Mouse (Mus musculus): ENCODE data around the gene Pik3ap1. TPM values are rescaled to one million over a fixed set of nuclear protein-coding genes. Genes with fewer than 3 reads are reported as not detected.

Gene Pik3ap1
- total RNA-seq, 2 experiments from 2014 or later: 2.2 to 2.7 TPM

DNA sequence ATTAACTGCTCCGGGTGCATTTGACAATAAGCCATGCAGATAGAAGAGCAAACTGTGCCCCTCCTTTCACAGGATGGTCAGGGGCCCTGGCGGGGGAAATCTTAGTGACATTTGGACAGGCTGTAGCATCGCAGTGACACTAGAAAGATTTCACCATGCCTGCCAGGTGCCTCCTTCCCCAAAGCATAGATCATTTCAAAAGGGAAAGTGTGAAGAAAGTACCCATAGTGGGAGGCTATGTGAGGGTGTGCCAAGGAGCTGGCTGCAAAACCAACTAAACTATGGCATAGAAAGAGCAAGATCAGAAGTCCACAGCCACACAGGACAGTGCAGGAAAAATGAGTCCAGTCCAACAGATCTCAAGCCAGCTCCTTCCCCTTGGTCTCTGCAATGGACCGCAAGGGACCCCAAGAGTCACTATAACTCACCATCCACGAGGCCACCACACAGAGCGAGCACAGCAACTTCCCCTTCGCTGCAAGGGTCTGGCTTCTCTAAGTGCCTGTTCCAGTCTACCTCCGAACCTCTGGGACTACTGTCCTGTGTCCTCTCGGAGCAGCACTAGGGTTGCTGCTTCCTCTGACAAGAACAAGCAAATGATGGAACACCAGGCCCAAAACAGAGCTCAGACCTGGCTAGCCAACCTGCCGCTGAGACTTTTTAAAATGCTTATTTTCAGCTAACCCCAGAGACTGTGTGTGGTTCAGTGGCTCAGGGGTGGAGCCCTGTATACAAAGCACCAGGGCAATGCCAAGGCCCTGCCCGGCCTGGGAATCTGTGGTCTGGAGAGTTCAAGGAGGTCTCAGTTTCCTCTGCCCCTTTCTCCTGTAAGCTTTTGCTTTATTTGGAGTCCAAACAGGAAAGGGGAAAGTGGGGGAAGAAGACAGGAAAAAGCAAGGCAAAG, 15.1 kb downstream of the Pik3ap1 start:
- no peak for DNase-seq (ENCODE audit: extremely low spot score in 1 of 2, low spot score in 1 of 2)

DNA sequence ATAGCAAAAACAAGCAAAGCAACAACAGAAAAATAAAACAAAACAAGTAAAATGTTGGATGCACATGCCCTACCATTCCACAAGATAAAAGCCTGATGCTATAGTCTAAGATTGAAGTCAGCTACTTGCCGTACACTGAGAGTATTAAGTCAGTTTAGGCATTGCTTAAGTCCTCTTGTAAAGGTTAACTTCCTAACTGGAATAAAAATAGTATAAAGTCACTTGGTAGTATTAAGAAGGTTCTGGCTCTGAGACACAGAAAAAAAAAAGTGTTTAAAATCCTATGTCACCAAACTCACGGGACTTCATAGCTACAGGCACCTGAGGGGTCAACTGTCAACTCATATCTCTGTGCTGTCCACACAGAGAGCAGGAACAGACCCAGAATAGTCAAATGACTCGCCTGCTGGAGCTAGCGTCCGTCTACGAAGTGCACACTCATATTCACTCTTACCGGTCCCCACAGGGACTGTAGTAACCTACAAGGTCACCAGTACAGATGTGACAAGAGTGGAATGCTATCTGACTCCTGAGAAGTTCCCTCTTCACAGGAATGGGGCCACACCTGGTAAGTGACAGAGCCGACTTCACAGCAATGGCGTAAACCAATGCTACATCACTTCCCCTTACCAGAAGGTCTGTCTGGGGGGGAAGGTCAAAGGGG, 17.9 kb downstream of the Pik3ap1 start:
- no peak for DNase-seq (ENCODE audit: extremely low spot score in 1 of 2, low spot score in 1 of 2)

DNA sequence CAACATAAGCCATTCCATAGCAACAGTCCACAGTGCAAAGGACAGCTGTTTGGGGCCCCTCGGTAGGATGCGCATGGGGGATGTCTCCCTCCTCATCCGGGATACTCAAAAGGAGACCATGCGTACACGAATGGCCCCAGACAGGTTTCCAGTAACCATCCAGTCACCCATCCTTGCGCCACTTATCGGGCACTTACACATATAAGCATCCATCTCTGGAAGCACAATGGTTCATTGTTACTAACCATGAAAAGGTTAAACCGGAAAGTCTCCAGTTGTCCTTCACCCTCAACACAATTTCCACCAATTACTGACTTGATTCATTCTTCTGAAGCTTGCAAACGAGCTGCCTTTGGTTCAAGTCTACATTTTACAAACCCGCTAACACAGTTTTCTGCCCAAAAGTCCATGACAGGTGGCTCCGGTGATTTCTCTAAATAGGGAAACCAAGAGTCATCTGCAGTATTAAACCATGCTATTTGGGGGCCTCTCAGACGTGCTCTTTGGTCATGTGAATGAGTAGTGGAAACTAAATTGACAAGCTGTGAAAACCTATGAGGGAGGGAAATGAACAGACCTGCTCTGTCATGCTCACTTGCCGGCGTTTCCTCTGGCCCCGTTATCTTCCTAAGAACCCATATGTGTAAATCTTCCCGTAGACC, 18.6 kb downstream of the Pik3ap1 start:
- DNase-seq (ENCODE audit: extremely low spot score in 1 of 2, low spot score in 1 of 2): no peak

DNA sequence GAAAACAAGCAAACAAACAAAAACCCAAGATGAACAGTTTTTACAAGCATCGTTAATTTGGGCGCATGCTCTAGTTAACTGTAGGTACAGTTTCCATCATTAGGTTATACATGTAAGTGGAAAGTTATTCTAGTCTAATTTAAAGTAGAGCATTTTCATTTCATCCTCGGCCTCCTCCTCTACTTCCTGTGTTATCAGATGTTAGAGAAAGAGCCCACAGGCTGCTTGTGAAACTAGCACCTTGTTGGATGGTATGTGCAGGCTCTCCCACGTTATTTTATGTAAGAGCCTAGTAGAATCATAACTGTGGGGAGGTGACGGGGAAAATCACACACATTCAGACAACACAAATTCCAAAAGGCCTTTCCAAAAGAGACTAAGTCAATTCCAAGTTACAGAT, 19.3 kb downstream of the Pik3ap1 start:
- DNase-seq (ENCODE audit: extremely low spot score in 1 of 2, low spot score in 1 of 2): no peak

DNA sequence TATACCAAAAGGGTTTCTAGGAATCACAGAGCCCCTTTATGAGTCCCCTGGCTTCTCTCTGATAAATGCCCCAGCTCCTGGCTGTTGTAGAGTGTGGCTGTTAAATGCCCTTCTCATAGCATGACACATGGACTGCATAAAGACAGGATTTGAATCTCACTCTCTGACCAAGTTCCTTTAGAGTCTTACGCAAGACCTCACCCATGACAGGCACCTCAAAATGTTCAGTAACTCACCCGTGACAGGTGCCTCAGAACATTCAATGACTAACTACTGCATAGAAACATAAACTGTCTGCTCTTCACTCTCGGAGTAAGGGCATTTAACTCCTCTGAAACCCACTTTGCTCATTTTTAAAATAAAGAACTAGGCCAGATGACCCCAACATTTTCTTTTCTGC, 20.4 kb downstream of the Pik3ap1 start:
- DNase-seq (ENCODE audit: extremely low spot score in 1 of 2, low spot score in 1 of 2): no peak

DNA sequence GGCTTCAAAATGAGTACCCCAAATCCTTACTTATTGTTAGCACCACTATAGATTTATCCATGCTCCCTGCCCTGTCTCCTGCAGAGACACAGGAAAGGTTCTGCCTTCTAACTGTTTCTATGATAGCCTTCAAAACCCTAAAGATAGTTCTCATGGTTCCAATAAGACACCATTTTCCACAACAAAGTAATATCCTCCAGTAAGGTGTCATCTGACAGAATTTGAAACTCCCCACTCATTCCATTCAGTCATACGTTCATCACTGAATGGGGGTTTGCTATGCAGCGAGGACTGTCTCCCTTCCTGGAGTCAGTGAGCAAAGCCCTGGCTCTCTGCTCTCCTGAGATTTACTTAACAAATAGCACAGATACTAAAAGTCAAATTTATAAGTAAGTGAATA, 21.9 kb downstream of the Pik3ap1 start:
- DNase-seq (ENCODE audit: extremely low spot score in 1 of 2, low spot score in 1 of 2): no peak

DNA sequence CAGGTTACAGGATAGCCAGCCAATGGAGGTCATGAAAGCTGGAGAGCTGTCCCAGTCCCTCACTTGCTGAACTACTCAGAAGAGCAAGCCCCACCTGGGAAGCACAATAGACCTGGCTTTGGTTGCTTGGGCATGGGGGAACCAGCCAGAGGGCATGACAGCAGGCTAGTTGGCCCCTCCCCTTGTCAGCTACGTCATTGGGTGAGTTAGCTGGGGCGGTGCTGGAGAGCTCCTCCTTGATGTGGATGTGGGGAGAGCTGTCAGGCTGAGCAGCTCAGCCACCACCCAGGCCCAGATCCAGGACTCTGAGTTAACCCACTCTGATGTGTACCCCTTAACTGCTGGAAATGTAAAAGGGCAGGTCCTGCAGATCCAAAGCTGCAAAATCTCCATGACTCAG, 24.4 kb downstream of the Pik3ap1 start:
- no peak for DNase-seq (ENCODE audit: extremely low spot score in 1 of 2, low spot score in 1 of 2)

DNA sequence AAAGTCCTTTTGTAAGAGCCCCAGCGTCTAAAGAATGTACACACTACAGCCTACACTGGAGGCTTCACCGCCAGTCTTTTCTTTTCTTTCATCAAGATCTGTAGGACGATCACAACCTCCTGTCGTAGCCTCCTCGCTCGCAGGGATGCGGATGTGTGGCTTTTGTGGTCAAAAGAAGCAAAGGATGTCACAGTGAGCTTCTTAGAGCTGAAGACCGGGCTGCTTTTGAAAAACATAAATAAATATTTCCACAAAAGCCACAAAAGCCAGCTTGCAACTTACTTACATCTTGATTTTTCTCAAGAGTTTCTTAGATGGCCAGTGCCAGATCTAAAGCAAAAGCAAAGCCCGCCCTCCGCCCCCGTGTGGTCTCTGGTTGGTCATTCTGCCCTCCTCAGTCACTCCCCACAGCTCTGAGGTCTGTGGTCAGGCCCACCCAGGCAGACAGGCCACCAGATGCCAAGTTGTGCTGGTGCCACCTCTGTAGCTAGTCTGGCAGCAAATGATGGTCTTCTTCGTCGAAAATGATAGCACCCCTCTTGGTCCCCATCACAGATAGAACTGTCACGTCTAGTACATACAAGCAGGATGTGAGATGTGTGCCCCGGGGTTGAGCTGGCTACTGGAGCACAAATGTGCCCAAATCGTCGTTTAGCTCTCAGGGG, 30.5 kb downstream of the Pik3ap1 start:
- DNase-seq (ENCODE audit: extremely low spot score in 1 of 2, low spot score in 1 of 2): no peak

DNA sequence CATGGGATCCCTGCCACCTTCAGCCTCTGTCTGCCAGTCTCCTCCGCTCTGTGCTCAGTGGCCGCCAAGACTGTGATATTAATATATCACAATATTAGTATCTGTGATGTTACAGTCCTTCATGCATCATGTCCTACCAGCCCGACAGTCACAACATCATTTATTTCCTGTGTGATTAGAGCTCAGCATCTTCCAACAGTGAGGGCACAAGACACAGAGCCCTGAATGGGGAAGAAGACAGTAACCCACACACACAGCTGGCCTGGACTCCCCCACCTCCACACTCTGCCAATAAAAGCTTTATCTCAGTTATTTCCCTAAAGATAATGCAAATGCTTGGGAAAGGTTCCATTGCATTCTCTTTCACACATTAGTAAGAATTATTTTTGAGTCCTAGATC, 35.3 kb downstream of the Pik3ap1 start:
- DNase-seq (ENCODE audit: extremely low spot score in 1 of 2, low spot score in 1 of 2): no peak

DNA sequence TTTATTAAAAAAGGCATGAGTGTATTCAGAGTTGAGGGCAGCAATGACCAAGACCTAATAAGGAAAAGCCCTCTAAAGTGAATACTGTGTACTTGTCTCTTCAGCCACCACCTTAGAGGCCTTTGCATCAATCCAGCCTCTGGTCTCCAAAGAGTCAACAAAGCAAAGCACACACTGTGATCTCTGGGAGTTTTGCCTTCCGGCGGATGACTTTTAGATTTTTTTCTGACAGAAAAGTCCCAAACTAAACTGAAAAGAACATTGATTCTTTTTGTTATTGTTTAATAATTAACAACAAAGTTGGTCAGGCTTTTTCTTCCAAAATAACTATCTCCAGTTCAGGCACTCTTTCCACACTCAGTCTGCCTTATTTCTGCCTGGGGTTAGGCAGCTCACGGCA, 36.7 kb downstream of the Pik3ap1 start:
- no peak for DNase-seq (ENCODE audit: extremely low spot score in 1 of 2, low spot score in 1 of 2)

DNA sequence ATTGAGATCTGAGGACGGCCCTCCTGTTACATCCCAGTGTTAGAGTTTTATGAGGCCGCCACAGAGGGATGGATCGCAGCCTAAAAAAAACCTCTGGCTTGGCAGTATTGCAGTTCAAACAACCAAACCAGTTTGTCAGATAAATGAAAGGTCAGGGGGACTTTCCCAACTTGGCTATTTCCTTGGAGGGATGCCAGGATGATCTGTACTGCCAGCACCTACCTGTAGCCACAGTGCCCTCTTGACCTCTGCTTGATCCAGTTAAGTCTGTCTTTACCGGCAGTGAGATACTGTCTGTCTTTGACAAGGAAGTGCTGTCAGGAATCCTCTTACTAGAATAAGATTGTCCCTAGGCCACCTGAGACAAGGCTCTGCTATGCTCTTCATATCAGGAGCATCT, 37.6 kb downstream of the Pik3ap1 start:
- DNase-seq (ENCODE audit: extremely low spot score in 1 of 2, low spot score in 1 of 2): no peak

DNA sequence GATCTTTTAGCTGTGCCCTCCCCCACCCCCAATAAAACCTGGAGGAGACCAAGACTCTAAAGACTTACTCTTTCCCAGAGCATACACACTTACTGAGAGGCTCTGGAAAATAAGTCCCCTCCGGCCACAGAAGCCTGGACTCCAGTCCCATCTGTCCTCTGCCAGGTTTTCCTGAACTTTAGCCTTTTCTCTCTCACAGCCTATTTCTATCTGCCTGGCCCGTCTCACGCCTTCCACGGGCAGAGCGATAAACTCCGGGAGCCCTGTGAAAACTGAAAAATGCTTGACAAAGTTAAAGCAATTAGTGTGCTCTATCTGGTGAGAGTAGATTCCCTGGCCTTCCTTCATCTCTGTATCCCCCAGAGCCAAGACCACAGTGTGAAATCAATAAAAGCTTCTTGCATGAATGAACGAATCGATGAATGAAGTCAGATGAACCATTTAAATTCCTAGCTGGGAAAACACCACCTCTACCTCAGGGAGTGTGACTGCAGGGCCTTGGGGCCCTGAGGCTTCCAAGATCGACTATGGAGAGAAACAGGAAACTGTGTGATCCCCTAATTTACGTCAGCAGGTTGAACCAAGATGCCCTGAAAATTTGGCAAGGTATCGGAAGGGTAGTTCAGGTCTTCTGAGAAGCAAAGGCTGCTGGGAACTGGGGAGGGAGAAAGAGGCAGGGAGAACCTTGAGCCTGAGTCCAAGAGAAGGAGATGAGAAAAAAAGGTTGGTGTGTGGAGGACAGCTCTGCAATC, 38.6 kb downstream of the Pik3ap1 start:
- no peak for DNase-seq (ENCODE audit: extremely low spot score in 1 of 2, low spot score in 1 of 2)

DNA sequence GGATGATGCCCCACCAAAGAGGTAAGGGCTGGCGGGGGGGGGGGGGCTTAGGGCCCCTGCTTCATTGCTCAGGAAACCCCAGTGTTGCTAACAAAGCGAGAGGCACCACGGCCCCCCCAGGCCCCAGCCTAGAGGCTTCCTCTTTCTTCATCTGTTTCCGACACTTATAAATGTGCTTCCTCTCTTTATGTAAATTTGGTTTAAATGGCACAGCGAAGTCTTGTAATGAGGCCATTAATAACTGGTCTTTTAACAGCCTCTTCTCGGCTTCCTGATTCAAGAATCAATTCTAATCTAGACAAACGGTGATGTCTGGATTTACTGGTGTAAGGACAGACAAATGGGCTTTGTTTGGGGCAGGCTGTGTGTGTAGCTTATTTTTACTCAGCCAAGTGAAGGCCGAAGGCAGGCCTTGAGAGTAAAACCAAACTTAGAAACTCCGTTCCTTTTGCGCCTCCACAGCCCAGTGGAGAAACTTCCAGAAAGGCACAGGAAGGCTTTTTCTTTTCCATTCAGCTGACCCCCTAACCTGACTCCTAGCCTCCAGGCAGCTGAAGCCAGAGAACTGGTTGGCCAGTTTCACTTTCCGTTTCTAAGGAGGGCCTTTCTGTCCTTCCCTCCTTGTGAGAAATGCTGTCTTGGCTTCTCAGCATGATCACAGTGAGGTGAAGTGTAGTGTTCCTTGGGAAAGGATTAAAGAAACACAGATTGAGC, 39.7 kb downstream of the Pik3ap1 start:
- no peak for DNase-seq (ENCODE audit: extremely low spot score in 1 of 2, low spot score in 1 of 2)

DNA sequence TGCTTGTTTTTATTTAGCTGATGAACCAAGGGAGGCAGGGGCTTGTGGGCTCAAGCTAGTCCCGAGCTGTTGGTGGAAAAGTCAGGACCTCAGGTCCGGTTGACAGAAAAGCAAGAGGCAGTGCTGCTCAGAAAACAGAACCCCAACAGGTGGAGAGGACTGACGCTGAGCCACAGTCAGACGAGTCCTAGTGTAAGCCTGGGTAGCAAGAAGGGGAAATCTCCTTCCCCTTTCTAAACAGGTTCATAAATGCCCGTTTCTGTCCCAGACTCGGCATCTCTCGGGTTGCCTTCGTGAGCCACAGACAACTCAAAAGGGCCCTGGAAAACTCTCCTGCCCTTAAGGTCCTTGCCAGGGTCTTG, 40.3 kb downstream of the Pik3ap1 start:
- no peak for DNase-seq (ENCODE audit: extremely low spot score in 1 of 2, low spot score in 1 of 2)

DNA sequence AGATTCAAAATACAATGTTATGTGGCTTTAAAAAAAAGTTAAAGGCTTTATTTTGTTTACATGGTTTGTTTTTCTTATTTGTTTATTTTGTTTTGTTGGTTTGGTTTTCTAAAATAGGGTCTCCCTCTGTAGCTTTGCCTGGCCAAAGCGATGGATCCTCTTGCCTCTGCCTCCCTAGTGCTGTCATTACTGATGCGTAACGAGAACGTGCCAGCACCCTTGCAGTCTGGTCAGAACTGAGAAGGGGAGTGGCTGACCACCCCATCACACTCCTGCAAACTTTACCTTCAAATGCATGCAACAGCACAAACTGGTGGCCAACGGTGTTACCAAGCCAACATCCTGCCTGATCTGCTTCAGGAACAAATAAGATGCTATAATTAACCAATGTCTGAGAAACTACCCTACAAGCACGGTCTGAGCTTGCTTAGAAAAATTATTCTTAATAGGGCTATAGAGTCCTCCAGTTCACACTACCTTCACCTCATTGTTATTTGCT, 42.3 kb downstream of the Pik3ap1 start:
- no peak for DNase-seq (ENCODE audit: extremely low spot score in 1 of 2, low spot score in 1 of 2)

DNA sequence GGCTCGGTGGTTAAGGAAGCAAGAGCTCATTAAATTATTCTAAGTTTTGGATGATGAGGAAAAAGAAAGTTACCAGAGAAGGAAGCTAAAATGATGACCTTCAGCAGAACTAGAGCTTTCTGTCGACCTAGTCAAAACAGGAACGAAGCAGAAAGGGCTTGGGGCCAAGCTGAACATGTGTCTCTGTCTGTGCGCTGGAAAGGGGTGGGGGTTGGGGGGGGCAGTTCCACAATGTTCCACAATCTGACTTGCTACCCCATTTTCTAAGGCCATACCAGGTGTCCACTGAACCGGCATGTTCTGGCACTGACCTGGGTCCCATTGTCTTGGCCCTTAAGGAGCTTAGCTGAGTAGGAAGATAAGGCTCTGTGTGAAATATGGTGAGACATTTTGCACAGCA, 43.2 kb downstream of the Pik3ap1 start:
- DNase-seq (ENCODE audit: extremely low spot score in 1 of 2, low spot score in 1 of 2): no peak

DNA sequence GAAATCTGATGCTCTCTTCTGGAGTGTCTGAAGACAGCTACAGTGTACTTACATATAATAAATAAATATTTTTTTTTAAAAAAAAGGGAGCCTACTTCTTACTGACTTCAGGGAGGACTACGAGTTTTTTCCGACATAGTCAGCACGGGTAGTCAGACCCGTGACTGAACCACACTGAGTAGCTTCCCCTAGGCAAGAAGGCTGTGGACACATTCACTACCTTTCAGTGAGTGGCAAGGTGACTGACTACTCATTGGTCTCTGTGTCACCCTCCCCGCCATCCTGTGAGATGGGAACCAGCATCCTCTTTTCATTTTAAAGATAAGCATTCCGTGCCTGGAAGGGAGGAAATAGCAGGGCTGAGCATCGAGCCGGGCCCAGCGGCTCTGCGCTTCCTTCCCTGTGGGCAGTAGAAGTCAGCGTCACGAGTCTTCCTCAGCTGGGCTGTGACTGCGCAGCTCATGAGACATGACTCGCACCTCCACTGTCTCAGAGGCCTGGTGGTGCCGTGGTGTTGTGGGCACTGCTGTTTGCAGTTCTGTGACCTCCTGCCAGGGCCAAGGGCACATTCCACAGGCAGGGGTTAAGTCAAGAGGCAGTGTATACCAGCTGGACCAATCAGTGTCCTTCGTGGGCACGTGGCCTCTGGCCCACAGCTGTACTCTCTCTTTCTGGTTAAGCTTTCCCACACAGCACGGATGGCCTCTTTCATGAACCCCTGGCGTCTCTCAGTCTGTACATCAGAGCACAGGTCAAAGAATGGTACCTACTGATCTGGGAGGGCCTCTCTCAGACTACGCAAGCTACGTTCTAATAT, 45.7 kb downstream of the Pik3ap1 start:
- no peak for DNase-seq (ENCODE audit: extremely low spot score in 1 of 2, low spot score in 1 of 2)

DNA sequence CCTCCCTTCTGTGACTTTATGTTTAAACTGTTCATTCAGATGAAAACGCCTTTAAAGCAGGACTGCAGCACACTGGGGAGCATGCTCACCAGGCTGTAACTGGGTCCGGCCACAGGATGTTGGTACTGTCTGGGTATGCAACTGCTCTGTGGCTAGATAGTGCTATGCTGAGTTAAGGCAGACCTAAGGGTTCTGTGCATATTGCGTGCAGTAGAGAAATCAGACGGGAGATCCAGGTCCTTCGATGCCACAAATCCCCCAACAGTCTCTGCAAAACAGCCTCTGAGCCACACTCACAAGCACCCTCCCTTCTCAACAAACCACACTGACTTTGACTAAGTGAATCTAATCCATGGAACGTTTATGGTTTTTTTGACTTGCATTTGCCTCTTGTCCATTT, 46.5 kb downstream of the Pik3ap1 start:
- no peak for DNase-seq (ENCODE audit: extremely low spot score in 1 of 2, low spot score in 1 of 2)

DNA sequence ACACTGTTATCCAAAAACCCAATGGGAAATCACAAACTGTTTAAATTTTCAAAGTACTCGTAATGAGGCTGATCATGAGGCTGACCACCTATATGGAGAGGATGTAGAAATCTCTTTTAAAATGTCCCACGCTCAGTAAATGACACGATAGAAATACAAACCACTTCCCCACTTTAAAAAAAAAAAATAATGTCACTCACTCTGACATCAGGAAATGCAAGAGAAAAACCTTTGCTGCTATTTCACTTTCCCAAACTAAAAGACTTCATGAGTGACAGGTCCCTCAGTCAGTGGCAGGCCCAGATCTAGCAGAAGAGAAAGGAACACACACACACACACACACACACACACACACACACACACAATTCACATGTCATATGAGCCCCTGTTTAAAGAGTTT, 49.2 kb downstream of the Pik3ap1 start:
- DNase-seq (ENCODE audit: extremely low spot score in 1 of 2, low spot score in 1 of 2): no peak
